Mouse (Mus musculus) thymus, adult 2 months (tissue): ENCODE results near the gene Plxnb2.

Experiments
- CTCF ChIP-seq: fragments of 200-500 bp; IDR thresholded peaks from 2 replicates; pipeline ENCODE4 v1.5.1; 2012; ENCODE audit warnings: mild to moderate bottlenecking, control low read depth, low read length, moderate library complexity, borderline replicate concordance; ENCODE audit not compliant: control insufficient read depth, poor library complexity, insufficient read depth; ENCODE audit errors: extremely low read depth
- POLR2A ChIP-seq: fragments of 200-500 bp; IDR thresholded peaks from 2 replicates; pipeline ENCODE4 v1.6.1; 2012; ENCODE audit warnings: mild to moderate bottlenecking, low read length, control low read depth, moderate library complexity; ENCODE audit not compliant: control insufficient read depth, poor library complexity, insufficient read depth; ENCODE audit errors: extremely low read depth

DNA sequence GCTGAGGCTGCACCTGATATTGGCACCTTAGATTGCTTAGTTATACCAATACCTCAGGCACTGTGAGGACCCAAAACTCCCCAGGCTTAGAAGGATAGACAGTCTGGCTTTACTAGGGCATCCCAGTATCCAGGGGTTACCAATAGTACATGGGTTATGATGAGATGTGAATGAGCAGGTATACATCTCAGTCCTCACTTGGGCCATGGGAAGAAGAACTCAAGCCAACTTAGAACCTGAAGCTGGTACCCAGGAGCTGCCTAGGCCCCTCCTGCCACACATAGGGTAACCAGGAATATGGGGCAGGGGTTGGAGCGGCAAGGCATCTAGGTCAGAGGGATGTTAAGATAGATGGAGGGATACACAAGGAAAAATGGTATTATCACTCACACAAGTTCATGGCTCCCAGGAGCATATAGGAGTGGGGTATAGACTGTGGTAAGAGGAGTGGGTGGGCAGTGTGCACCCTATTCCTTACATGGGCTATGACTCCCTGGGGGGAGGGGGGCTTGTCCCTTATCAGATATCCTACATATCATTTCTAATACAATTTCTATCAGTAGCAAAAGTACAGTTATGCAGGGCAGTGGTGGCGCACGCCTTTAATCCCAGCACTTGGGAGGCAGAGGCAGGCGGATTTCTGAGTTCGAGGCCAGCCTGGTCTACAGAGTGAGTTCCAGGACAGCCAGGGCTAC is 44.0 kb downstream of the Plxnb2 start:
- TF ChIP-seq POLR2A (no peak), CTCF (no peak)
